Mouse (Mus musculus): Measurements from ENCODE around the gene E2f1. TPM values are rescaled to one million over a fixed set of nuclear protein-coding genes. Genes with fewer than 3 reads are reported as not detected.

Gene E2f1
- polyA plus RNA-seq, 1 experiment = 15.0 TPM

DNA sequence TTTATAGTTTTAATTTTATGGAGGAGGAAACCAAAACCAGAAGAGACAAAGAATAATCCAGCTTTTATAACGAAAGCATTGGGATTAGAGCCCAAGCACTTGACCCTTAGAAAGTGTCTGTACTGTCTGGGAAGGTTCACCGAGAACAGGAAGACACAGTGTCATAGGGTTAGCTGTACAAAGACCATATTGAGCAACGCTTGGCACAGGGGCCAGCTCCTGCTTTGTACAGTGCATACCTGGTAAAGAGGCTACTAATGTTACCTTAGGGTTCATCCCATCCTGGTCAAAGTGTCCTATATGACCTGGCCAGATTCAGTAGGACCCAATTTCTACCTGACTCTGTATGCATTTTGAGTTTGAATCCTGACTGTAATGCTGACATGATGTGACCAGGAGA lies 31.6 kb upstream of the E2f1 start:
- TF ChIP-seq POLR2A (IDR thresholded peaks at IDR 0.05; ENCODE audit: borderline replicate concordance, extremely low read depth, insufficient read depth, insufficient read length, poor library complexity, severe bottlenecking) = no peak
- no peak for TF ChIP-seq CTCF (IDR thresholded peaks at IDR 0.05; ENCODE audit: borderline replicate concordance, extremely low read depth, insufficient read depth, insufficient read length)
- DNase-seq (ENCODE audit: low read depth) = no peak

DNA sequence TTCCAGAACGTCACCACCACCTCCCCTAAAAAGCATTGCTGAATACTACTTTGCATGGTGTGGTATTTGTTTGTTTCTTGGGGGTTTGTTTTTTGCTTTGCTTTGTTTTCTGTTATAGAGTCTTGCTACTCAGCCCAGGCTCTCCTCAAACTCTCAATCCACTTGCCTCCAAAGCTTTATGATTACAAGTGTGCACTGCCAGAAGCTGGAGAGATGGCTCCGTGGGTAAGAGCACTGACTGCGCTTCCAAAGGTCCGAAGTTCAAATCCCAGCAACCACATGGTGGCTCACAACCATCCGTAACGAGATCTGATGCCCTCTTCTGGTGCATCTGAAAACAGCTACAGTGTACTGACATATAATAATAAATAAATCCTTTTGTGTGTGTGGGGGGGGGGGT lies 30.9 kb upstream of the E2f1 start:
- TF ChIP-seq CTCF (IDR thresholded peaks at IDR 0.05; ENCODE audit: borderline replicate concordance, extremely low read depth, insufficient read depth, insufficient read length) (no peak), POLR2A (IDR thresholded peaks at IDR 0.05; ENCODE audit: borderline replicate concordance, extremely low read depth, insufficient read depth, insufficient read length, poor library complexity, severe bottlenecking) (no peak)
- no peak for DNase-seq (ENCODE audit: low read depth)

DNA sequence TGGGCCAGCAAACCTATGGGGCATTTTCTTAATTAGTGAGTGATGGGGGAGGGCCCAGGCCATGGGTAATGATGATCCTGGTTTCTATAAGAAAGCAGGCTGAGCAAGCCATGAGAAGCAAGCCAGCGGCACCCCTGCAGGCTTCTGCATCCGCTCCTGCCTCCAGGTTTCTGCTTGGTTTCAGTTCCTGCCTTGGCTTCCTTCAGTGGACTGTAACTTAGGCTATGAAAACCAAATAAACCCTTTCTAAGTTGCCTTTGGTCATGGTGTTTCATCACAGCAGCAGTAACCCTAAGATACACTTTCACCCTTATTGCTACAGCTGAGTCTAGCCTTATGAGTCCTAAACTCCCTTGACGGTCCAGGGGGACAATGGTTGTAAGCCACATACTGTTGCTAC lies 27.7 kb upstream of the E2f1 start:
- TF ChIP-seq CTCF (IDR thresholded peaks at IDR 0.05; ENCODE audit: borderline replicate concordance, extremely low read depth, insufficient read depth, insufficient read length) (no peak), POLR2A (IDR thresholded peaks at IDR 0.05; ENCODE audit: borderline replicate concordance, extremely low read depth, insufficient read depth, insufficient read length, poor library complexity, severe bottlenecking) (no peak)
- no peak for DNase-seq (ENCODE audit: low read depth)

DNA sequence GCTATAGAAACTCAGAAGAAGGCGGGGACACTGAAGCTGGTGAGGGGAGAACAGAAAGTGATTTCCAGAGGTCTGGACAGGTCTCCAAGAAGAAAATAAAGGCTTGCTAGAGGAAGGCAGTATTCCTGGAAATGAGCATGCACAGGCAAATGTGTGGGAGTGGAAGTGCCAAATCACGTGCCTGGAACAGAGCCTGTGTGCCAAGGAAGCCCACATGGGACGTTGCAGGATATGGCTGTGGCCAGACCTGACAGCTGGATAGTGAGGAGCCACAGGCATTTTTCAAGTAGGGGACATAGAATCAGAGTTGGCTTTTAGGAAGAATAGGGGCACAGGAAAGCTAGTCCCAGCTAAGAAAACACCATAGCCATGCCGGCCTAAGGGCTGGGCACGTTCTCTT lies 26.1 kb upstream of the E2f1 start:
- peak; percentile 61 for DNase-seq (ENCODE audit: low read depth)

DNA sequence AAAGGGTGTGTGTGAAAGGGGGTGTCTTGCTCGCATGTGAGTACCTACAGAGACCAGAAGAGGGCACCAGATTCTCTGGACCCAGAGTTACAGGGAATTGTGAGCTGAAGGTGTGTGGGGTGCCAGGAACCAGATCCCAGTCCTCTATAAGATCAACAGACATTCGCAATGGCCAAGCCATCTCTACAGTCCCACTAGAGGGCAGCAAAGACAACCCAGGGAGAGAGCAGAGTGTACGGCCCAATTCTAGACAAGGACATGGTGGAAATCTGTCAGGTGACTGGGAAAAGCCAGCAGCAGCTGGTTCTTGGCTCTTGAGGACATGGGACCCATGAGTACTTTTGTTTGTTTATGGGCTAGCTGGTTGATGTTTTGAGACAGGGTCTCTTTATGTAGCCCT lies 23.3 kb upstream of the E2f1 start:
- DNase-seq (ENCODE audit: low read depth) = no peak

More for the DNA sequence above, 26.1 kb upstream of the E2f1 start:
- TF ChIP-seq CTCF (IDR thresholded peaks at IDR 0.05; ENCODE audit: borderline replicate concordance, extremely low read depth, insufficient read depth, insufficient read length) (no peak), POLR2A (IDR thresholded peaks at IDR 0.05; ENCODE audit: borderline replicate concordance, extremely low read depth, insufficient read depth, insufficient read length, poor library complexity, severe bottlenecking) (no peak)

DNA sequence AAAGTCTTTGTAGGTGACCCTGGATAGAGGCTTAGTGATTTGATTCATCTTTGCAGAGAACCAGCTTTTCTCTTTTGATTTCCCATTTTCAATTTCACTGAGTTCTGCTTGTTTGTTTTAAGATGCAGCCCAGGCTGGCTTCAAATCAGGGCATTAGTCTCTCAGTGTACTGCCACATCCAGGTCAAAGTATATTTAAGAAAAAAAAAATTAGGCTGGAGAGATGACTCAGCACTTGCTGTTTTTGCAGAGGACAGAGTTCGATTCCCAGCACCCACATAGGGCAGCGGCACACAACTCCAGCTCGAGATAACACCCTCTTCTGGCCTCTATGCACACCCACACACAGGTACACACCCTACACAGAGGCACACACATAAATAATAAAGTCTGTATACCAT lies 21.5 kb upstream of the E2f1 start:
- no peak for DNase-seq (ENCODE audit: low read depth)
- TF ChIP-seq POLR2A (IDR thresholded peaks at IDR 0.05; ENCODE audit: borderline replicate concordance, extremely low read depth, insufficient read depth, insufficient read length, poor library complexity, severe bottlenecking) (no peak), CTCF (IDR thresholded peaks at IDR 0.05; ENCODE audit: borderline replicate concordance, extremely low read depth, insufficient read depth, insufficient read length) (no peak)

More for the DNA sequence above, 23.3 kb upstream of the E2f1 start:
- TF ChIP-seq CTCF (IDR thresholded peaks at IDR 0.05; ENCODE audit: borderline replicate concordance, extremely low read depth, insufficient read depth, insufficient read length) = peak; percentile 42; the same call in 1 of the 2 replicates
- TF ChIP-seq POLR2A (IDR thresholded peaks at IDR 0.05; ENCODE audit: borderline replicate concordance, extremely low read depth, insufficient read depth, insufficient read length, poor library complexity, severe bottlenecking) = no peak

DNA sequence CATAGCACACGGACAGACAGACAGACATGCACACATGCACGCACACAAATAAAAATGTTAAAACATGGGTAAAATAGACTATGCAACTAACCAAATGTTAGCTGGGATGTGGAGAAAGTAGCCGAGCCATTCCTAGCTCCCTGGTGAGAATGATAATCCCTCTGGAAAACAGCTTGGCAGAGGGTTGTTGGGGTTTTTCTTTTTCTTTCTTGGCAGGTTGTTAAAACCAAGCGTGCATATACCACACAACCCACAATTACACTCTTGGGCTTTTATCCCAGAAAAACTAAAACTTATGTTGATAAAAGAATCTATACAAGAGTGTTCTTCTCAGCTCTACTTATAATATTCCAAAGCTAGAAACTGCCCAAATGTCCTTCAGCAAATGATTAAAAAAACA lies 19.4 kb upstream of the E2f1 start:
- no peak for DNase-seq (ENCODE audit: low read depth)
- TF ChIP-seq POLR2A (IDR thresholded peaks at IDR 0.05; ENCODE audit: borderline replicate concordance, extremely low read depth, insufficient read depth, insufficient read length, poor library complexity, severe bottlenecking) (no peak), CTCF (IDR thresholded peaks at IDR 0.05; ENCODE audit: borderline replicate concordance, extremely low read depth, insufficient read depth, insufficient read length) (no peak)

DNA sequence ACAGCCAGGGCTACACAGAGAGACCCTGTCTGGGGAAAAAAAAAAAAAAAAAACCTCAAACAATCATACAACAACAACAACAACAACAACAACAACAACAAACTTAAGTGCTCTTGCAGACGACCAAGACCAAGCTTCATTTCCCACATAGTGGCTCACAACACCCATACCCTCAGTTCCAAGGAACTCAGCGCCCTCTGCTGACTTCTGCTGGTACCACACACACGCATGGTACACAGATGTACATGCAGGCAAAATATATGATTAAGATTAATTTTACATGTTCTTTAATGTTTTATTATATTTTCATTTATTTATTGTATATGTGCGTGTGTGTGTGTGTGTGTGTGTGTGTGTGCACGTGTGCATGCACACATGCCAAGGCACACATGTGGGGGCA lies 16.7 kb upstream of the E2f1 start:
- DNase-seq (ENCODE audit: low read depth) = peak; percentile 61
- TF ChIP-seq POLR2A (IDR thresholded peaks at IDR 0.05; ENCODE audit: borderline replicate concordance, extremely low read depth, insufficient read depth, insufficient read length, poor library complexity, severe bottlenecking) = no peak
- peak; percentile 55; the same call in 1 of the 2 replicates for TF ChIP-seq CTCF (IDR thresholded peaks at IDR 0.05; ENCODE audit: borderline replicate concordance, extremely low read depth, insufficient read depth, insufficient read length)

DNA sequence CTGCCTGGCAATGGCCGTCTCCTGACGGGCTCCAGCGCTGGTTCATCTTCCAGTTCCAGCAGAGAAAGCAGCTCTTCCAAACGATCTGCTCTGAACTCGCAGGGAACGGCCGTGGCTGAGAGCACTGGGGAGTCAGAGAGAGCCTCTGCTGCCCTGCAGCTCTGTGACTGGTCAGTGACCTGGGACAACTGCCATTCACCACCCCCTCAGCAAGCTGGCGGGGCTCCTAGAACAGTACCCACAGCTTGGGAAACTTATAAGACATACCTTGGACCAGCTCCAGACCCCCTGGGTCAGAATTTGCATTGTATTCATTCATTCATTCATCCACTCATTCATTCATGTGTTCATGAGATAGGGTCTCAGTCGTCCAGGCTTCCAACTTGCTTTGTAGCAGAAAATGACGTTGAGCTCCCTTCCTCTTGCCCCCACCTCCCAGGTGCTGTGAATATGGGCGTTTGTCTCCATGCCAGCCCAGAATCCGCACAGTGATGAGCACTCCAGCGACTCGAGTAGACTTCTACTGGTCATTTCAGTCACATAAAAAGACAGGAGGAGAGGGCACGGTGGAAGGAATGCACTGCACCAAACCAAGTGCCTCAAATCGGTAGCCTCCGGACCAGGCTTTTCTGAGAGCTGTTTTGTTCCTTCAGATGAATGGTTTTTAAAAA lies 15.4 kb upstream of the E2f1 start:
- peak; percentile 32 for DNase-seq (ENCODE audit: low read depth)
- no peak for TF ChIP-seq POLR2A (IDR thresholded peaks at IDR 0.05; ENCODE audit: borderline replicate concordance, extremely low read depth, insufficient read depth, insufficient read length, poor library complexity, severe bottlenecking)
- TF ChIP-seq CTCF (IDR thresholded peaks at IDR 0.05; ENCODE audit: borderline replicate concordance, extremely low read depth, insufficient read depth, insufficient read length) = no peak

DNA sequence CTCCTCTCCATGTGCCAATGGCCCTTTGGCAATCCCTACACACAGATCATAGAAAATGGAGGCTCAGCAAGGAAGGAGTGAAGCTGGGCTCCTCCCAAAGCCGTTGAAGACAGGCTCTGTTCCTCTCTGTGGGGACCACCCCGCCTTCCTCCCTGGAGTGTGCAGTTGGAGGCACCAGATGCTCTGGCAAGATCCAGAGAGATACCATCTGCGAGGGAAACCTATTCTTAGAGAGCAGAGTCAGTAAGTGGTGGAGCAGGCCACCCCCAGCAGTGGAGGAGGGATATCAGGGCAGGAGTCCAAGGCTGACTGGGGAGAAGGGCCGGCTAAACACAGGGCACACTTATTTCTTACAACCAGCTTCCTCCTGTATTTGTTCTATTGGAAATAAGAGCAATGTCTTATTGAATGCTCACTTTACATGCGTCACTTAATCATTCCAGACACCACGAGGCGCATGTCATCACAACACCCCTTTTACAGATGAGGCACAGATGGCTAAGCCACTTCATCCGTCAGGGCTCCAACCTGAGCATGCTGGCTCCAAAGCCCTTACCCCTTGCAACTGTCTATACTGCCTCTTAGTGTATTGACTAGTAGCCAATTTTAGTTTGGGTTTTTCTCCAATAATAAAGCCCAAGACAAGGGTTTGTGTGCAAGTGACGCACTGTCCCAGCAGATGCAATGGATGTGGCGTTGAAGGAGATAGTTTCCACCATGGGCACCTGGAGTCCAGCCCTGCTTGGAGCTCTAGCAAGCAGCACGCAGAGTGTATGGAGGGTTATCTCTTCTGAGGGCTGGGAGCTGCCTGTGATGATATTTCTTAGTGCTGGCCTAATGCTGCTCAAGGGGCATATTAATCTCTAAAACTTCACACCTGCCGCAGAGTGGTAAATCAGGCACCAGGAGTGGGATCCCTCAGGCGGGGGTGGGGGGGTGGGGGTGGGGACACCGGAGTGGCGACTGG lies 14.5 kb upstream of the E2f1 start:
- TF ChIP-seq POLR2A (IDR thresholded peaks at IDR 0.05; ENCODE audit: borderline replicate concordance, extremely low read depth, insufficient read depth, insufficient read length, poor library complexity, severe bottlenecking) = no peak
- TF ChIP-seq CTCF (IDR thresholded peaks at IDR 0.05; ENCODE audit: borderline replicate concordance, extremely low read depth, insufficient read depth, insufficient read length) = no peak

DNA sequence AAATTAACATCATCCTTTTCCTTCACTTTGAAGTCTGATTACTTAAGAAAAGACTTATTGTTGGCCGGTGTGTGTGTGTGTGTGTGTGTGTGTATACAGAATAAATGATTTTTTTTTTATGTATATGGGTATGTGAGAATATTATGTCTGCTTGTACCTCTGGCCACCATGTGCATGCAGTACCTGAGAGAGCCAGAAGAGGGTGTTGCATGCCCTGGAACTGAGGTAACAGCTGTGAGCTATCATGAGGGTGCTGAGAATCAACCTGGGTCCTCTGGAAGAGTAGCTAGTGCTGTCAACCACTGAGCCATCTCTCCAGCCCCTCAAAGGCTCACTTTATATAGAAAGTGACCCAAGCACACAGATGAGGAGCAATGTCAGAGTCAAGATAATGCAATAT lies 11.7 kb upstream of the E2f1 start:
- TF ChIP-seq CTCF (IDR thresholded peaks at IDR 0.05; ENCODE audit: borderline replicate concordance, extremely low read depth, insufficient read depth, insufficient read length) (peak; percentile 14; the same call in 1 of the 2 replicates), POLR2A (IDR thresholded peaks at IDR 0.05; ENCODE audit: borderline replicate concordance, extremely low read depth, insufficient read depth, insufficient read length, poor library complexity, severe bottlenecking) (no peak)
- no peak for DNase-seq (ENCODE audit: low read depth)

More for the DNA sequence above, 14.5 kb upstream of the E2f1 start:
- DNase-seq (ENCODE audit: low read depth) = peak; percentile 95

Measured in brain, embryonic 14.5 days (tissue).